Mouse (Mus musculus): ENCODE results near the gene Gm49380.
A peak's percentile ranks its signal among the peaks of the same experiment; 100 is the strongest.

Gene Gm49380

DNA sequence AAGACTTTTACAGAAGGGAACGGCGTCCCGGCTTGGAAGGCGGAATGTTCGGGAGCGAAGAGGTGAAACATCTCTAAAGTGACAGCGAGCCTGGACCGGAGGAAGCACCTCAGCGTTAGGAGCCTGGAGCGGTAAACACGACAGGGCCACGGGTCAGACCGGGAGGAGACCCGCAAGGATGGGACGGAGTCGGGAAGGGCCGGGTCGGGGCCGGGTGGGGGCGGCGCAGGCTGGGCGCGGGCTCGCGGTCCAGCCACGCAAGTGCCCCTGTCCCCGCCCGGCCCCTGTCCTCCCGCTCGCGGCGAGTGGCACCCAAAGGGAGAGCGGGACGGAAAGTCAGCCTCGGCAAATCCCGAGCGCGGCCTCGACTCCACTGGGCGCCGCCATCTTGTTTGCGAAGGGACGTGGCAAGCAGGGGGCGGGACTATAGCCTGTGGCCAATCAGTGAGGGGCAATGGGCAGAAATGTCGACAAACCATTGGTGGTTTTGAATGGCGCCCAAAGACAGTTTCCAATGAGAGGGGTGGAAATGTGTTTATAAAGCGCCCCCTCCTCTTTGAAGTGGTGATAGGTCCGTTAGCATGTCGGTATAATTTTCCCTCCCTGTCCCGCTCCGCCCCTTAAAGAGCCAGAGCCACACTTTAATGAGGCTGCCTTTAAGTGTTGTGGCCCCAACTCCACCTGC lies at the start of gene Gm49380, which contains the start of gene Rnf26:
Gene Gm49380 (minus strand): TSS at position 396 of the 685 bp plus-strand sequence.
Gene Rnf26 (minus strand): TSS at position 413 of the 685 bp plus-strand sequence.
- peak; percentile 92 to 94 for DNase-seq

DNA sequence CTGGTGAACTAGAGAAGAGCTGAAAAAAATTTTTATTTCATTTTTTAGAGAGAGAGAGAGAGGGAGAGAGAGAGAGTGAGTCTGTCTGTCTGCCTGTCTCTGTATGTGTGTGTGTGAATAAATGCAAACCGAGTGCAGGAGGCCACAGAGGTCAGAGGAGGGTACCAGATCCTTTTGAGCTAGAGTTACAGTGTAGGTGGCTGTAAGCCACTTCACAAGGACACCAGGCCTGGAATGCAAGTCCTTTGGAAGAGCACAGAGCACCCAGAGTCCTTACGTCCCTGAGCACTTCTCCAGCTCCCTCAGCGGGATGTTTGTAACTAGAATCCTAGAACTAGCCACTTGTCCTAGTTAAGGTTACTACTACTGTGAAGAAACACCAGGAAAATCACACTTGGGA lies 46.6 kb upstream of the Gm49380 start:
- no peak for DNase-seq

DNA sequence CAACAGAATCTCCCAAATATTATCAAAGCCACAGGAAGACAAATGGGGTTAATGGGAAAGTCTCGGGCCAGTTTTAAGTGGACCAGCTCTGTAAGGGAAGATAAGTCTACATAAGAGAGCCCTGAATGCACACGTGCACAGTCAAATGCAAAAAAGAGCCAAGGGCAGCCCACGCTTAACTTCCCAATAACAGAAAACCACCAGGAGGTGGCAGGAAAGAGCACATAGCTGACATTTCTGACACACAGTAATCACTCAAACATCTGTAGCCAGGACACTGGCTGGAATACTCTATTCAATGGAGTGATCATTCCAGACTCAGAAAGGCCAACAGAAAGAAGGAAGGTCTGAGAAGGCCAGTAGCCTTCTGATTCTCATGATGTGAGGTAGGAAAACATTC lies 34.0 kb upstream of the Gm49380 start:
- peak; percentile 31 to 42 for DNase-seq

DNA sequence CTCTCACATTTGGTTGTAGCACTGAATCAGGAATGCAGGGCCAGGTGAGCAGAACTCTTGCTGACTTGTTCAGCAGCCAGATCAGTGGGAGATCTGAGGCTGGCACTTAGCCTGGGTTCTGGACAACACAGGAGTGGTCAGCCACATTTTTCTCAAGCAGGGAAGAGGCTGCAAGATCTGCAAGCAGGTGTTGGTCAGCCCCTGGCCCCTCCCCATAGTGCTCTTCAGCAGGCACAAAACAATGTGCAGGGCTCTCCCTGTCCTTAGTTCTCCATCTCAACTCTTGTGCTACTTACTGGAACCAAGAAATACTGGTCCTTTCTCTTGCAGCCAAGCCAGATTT lies 31.4 kb upstream of the Gm49380 start:
- DNase-seq: no peak

DNA sequence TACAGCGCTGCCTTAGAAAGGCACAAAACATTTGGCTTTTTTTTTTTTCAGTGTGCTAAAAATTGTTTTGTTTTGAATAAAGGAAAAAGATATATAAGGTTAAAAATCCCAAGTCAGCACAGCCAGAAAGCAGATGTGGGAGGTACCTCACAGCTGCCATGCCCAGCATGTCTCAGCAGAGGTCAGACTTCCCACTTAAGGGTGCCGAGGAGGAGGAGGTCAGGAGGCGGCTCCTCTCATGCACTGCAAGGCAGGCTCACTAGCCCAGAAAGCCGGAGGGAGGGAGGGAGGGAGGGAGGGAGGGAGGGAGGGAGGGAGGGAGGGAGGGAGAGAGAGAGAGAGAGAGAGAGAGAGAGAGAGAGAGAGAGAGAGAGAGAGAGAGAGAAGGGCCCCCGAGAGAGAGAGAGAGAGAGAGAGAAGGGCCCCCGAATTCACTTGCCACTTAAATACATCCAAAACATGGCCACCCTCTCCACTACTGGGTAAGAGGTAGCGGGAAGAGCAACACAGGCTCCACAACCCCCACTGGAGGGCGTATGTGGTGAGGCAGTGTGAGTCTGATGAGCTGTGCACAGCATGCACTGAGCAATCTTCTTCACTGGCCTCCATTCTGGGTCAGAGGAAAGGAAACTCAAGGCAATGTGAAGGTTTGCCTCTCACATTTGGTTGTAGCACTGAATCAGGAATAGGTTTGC lies 30.9 kb upstream of the Gm49380 start:
- DNase-seq: no peak

DNA sequence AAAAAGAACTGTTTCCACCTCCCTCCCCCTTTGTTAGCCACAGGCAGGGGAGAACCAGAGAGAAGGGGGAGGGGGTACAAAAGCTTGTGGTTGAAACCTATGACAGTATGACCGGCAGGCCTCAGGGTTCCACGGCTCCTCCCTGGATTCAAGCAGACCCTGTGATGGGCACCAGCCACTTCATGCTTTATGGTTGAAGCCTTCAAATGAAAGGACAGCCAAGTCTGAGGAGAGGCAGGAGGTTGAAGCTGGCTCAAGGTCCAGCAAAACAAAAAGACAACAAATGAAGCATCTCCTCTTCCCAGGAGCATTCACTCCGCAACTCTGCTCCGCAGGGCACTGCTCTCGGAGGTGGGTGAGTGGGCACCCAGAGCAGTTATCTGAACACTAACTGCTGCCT lies 30.1 kb upstream of the Gm49380 start:
- no peak for DNase-seq

DNA sequence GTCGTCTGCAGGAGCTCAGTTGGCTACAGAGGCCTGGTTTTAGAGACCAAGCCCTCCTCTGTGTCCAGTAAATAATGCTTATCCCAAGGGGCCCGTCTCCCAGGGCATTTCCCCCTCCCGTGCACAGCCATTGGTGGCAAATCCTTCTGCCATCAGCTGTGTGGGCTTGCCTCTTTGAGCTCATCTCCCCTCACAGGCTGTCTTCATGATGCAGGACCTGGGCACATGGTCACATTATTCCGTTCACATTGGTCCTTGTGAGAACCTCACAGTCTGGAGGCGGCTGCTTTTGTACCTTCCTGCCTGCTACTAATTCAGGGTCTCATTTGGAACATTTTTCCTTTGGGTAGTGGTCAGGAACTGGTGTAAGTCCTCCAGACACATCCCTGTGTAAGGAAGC lies 28.7 kb upstream of the Gm49380 start:
- DNase-seq: no peak

DNA sequence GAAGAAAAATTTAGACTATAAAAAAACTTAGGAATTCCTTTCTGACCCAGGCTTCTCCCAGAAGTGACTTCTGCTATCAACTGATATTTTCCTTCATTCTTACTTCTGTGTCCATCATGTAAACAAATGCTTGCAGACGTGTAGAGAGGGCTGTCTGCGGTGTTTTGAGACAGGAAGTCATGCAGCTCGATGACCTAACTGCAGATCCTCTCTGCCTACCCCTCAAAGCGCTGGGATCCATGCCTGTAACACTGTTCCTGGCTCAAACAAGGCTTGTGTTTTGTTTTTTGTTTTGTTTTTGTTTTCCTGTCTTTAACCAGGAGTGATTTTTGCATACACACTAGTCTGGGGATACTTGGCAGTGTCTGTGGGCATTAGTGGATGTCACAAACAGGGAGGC lies 24.5 kb upstream of the Gm49380 start:
- DNase-seq: no peak

DNA sequence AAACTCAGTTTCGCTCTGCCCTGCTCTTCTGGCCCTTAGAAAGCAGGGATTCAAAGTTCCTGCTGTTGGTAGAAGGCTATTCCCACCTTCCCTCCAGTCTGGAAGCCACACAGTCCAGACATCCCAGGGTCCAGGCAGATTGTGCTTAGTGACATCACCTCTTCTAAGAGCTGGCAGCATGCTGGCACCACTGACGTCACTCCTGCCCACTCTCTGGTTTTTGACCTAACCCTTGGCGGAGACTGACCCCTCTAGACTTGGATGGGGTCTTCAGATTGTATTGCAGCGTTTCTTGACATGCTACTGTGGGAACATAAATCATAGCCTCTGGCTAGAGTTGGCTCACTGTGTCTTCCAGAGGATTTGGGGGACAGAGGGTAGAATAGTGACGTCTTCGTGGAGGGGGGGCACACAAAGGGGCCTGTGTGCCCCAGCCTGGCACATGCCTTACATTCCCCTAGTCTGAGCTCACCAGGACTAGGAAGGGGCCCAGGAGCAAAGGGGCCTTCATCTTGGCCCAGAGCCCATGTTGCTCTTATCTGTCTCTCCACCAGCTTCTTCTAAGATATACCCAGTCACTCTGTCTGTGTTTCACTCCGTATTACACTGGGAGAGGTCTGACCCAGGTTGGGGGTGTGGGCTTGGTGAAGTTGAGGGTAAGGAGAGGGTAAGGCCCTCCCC lies 22.6 kb upstream of the Gm49380 start:
- no peak for DNase-seq

DNA sequence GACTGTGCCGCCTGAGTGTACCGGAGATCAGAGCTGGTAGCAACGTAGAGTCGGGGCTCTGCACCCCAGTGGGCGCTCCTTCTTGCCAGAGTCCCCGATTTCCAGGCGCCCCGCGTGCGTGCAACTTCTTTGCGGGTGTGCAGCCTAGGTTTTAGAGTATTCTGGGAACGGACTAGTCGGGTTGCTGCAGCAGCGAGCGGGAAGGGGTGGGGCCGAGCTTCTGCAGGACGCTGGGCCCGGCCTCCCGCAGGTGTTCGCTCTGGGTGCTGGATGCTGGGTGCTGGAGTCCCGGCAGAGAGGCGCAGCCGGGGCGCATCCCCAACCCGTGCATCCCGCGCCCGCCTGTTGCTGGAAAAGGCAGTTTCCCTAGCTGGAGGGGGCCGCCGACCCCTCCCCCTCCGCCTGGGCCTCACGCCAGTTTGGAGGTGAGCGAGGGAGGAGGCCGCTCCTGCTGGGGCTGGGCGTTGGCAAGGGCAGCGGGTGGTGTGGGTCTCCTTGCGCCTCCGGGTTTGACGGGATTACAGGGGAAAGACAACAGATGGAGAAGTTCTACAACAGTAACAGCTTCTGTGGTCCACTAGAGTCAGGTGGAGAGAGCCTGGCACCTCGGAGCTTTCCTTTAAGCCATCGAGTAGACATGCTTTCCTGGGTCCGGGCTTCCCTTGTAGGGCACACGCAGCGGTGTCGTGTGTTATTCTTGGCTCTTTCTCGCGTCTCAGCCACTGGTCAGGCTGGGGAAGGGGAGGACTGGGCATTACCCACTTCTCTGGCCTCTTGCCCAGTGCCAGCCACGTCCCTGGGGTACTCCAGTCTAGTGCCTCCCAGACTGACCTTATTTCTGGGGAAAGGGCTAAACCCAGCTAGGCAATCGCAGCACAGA lies 21.8 kb upstream of the Gm49380 start:
- peak; percentile 42 to 44 for DNase-seq

DNA sequence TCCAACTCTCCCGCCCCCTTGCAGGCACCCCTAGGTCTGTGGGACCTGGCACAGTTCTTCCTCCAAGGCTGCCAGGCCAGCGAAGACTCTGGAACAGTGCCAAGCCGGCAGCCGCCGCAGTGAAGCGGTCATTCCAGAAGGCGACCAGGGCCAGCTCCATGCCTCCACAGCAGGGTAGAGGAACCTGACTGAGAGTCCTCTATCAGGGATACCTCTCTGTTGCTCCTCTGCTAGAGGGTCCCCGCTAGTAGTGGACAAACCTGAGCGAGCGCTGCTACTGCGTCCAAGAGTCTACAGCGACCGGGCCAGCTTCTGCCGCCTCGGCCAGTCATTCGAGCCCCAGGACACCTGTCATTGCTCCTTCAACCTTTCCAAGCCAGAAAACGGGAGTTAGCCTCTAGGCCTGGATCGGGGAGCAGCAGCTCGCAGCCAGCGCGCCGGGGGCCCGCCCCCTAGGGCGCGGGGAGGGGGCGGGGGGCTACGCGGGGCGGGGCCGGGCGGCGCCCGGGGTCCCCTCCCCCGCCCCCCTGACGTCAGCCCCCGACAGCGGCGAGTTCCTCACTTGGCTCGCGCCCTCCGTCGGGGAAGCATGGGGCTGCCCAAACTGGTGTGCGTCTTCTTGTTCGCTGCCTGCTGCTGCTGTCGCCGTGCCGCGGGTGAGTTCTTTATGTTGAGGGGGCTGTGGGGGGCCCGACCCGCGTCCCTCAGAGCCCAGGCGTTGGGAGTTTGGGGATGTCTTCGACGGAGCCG lies 21.0 kb upstream of the Gm49380 start, which contains the start of gene Mcam:
Gene Mcam (plus strand): TSS at position 369 of the 750 bp plus-strand sequence.
- DNase-seq: peak in 1 of 2 experiments; percentile 27

DNA sequence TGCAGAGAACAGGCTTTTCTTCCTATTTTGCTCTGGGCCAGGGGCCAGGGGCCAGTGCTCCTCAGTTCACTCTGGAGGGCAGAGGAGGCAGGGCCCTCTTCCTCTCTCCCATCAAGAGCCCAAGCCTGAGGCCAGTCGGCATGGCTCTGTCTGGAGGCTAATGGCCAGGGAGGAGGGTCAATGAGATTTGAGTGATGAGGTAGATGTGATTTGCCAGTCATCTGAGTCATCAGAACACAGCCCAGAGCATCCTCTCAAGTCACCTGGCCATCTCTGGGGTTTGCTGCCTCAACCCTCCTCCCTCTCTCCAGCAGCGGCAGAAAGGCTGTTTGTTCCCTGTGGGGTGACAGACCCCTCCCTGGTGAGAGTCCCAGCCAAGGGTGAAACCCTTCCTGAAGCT lies 20.0 kb upstream of the Gm49380 start:
- no peak for DNase-seq

DNA sequence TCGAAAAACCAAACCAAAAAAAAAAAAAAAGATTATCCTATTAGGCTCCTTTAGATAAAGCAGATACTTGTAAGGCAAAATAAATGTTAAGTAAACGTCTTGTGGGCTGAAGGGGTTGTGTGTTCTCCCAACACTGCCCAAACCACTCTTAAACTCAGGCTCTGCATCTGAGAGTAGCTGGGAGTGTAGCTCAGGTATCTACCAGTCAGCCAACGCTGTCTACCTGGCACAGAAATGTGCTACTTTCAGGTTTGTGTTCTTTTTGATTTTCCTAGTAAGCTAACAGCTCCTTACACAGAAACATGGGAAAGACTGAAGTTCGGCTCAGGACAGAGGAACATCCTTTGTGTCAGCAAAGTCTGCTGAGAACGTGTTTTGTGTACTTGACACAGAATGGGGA lies 18.9 kb upstream of the Gm49380 start:
- DNase-seq: no peak

DNA sequence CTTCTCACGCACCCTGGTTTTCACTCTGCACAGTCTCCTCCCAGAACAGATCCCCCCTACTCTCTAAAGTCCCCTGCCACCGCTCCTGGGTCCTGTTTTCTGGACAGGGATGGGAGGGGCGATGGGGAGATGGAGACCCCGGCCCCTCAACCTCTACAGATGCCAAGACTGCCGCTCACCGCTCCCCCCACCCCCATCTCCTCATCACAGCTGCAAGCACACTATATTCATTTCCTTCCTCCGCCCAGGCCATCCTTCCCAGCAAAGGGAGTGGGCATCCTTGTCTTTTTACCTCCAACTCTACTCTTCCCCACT lies 17.9 kb upstream of the Gm49380 start:
- DNase-seq: no peak

DNA sequence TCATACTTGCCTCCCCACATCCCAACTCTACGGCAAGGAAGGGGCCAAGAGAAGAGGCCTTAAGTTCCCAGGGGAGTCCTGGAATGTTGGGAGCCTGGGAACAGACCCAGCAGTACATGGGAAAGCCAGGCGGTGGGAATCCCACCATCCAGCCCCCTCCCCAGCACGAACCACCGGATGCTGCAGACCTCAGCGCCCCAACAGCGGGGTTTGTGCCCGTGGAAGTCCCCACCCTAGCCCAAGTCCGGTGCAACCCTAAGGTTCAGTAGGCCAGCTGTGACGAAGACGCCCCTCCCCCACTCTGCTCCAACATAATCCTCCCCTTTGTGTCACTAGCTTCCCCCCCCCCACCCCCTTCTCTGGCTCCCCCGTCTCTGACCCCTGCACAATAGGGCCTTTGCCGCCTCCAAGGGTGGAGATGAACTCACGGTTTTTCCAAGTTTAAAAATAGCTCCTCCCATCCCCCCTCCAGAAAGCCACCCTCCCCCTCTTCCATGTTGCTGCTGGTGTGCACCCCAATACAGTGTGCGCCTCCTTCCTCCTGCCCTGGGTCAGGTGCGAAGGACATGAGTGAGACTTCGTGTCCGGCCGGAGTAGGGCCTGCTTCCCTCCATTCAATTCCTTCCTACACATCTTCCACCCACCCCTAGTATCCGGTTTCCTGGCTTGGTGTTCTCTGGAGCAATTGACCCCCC lies 17.4 kb upstream of the Gm49380 start:
- peak; percentile 21 to 28 for DNase-seq

DNA sequence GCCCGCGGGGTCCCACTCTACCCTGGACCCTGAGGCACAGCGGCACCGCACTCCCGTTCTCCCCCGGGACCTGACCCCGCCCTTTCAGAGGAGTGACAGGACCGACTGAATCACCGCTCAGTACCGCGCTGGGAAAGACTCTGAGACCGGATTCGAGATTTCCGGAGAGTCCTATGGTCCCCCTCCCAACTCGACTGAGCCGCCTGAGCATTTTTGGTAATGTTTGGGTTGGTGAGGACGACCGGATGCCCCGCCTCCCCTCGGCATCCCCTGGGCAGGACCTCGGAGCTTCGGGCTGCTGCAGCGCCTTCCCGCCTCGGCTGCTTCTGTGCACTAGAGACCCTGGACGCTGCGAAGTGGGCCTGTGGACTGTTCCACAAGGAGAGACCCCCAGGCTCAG lies 16.7 kb upstream of the Gm49380 start:
- DNase-seq: peak; percentile 73 to 76

DNA sequence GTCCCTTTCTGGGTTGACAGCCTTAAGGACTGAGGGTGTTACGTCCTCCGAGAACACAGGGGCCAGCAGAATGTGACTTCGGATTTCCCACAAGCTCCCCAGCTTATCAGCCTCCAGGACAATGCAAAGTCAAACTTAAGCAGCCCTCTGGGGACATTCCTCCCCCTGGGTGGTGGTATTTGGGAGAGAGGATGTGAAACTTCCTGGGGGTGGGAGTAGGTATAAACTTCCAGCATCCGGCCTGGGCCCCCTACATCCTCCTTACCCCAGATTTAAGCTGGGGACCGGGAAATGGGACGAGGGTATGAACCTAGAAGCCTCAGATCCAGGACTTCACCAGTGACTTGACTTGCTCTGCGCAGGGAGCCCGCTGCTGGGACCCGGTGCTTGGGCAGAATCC lies 16.3 kb upstream of the Gm49380 start:
- no peak for DNase-seq

DNA sequence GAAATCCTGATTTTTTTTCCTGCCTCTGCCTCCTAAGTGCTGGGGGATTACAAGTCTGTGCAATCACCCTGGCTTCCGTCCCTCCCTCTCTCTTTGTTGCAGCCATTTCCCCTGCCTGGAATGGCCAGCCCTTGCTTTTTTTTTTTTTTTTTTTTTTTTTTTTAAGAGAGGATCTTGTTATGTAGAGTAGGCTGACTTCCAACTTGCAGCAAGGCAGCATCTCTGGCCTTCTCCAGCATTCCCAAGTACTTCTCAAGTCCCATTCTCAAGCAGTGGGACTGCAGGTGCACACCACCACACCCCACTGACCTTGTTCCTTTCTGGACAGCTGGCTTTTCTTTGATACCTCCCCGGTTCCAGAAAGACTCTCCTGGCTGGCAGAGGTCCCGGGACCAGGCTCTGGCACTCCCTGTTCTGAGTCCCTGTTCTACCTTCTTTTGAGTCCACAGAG lies 14.1 kb upstream of the Gm49380 start:
- no peak for DNase-seq

DNA sequence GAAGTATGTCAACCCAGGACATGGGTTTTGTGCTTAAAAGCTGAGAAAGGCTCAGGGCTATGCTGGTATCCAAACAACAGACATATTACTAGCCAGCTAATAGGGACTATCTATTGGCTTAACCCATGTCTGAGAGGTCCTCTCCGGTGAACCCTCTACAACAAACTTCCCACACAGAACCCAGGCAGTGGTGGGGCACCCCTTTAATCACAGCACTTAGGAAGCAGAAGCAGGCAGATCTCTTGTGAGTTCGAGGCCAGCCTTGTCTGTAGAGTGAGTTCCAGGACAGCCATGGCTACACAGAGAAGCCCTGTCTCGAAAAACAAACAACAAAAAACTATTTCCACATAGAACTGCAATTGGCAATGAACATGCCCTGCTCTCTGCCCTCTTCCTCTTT lies 13.4 kb upstream of the Gm49380 start:
- DNase-seq: no peak

DNA sequence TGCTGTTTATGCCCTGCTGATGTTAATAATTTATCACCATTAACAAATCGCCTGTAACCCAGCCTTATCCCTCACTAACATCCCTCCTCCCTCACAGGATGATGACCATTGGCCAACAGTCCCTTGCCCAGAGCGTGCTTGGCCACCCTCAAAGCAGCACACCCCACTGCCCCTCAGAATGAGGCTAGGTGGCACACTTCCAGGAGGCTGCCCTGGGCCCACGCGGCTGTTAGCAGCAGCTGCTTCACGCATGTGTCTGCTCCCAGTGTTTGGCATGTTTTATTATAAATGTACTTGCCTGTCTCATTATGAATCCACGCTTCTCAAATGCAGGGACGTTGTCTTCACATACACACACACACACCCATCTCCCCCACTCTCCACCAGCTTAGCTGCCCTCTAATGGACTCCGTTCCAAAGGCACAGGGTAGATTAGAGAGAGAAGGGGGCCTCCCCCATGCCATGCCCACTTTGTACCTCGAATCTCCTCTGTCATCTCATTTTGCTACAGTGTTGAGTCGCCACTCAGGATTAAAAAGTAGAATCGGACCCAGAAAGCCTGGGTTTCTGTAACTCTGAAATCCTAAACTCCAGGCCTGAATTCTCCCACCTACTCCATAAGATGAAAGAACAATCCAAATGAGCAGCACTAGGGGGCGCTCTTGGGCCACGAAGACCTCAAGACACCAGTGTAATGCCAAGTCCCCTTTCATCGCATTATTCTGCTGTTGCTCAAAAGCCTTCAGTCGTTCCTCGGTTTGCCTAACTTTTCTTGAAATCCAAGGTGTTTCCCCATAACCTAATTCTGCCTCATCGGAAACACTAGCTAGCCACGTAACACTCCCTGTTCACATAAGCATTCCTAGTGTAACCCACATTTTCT lies 12.5 kb upstream of the Gm49380 start:
- DNase-seq: peak; percentile 89 to 90

DNA sequence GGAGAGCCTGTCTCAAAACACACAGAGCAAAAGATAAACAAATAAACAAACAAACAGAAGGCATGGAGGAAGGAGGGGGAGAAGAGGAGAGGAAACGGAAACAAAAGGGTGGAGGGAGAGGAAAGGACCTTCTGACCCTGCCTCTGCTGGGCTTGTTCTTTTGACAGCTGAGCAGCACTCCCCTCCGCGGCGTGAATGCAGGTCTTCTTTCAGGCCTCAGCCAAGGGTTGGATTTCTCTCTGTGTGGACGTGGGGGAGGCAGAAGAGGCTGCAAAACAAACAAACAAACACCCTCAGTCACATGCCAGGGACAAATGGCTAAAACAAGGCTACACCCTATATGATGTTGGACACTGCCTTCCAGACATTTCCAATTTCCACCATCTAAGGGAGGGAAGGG lies 11.7 kb upstream of the Gm49380 start:
- no peak for DNase-seq
